Mouse (Mus musculus) CH12.LX (cell line): ENCODE measurements around the gene Efcab5. TPM values are rescaled to one million over a fixed set of nuclear protein-coding genes. Genes with fewer than 3 reads are reported as not detected.

Experiments used
- DNase-seq: peaks from one replicate; pipeline ENCODE4 v3.0.0-alpha.2; 2013; ENCODE audit errors: extremely low read depth
- H3K27ac ChIP-seq: 2 replicates; pipeline ENCODE4 v1.5.1; 2012; ENCODE audit warnings: low read depth, mild to moderate bottlenecking, control low read depth, moderate library complexity; ENCODE audit not compliant: insufficient read depth
- H3K27me3 ChIP-seq: replicated peaks from 2 replicates; pipeline ENCODE3; 2012; ENCODE audit warnings: inconsistent platforms
- H3K36me3 ChIP-seq, 2 experiments: replicated peaks in 1 of 2; 2 replicates each; pipeline versions ENCODE3 to v1.6.1; 2012; ENCODE audit warnings: inconsistent platforms in 1 of 2, low read length in 1 of 2, mild to moderate bottlenecking in 1 of 2, mixed read lengths in 1 of 2, moderate library complexity in 1 of 2; ENCODE audit not compliant: control insufficient read depth in 1 of 2, insufficient read depth in 1 of 2
- H3K4me1 ChIP-seq, 2 experiments: 2 replicates each; pipeline ENCODE4 v1.6.1; 2012; ENCODE audit warnings: inconsistent platforms in 1 of 2, moderate library complexity in 1 of 2; ENCODE audit not compliant: insufficient read depth in 2 of 2, control insufficient read depth in 1 of 2
- H3K4me2 ChIP-seq: 2 replicates; pipeline ENCODE4 v1.6.1; 2012; ENCODE audit warnings: low read depth, mild to moderate bottlenecking, control low read depth; ENCODE audit not compliant: poor library complexity, insufficient read depth, severe bottlenecking
- H3K4me3 ChIP-seq, 3 experiments: fragments of 150-350 bp in 1 of 3; sonication (generic) in 1 of 3; replicated peaks in 1 of 3; 2 replicates each; pipeline versions ENCODE3 to v1.5.1; 2011 to 2012; ENCODE audit warnings: low read depth in 2 of 3, low read length in 2 of 3, mild to moderate bottlenecking in 2 of 3, moderate library complexity in 2 of 3, control low read depth in 1 of 3, improper control_type of control experiment in 1 of 3, inconsistent platforms in 1 of 3, mixed read lengths in 1 of 3; ENCODE audit not compliant: poor library complexity in 1 of 3
- H3K79me2 ChIP-seq: replicated peaks from 2 replicates; pipeline ENCODE4 v1.6.1; 2012; ENCODE audit warnings: mild to moderate bottlenecking, moderate library complexity; ENCODE audit not compliant: control insufficient read depth, poor library complexity, insufficient read depth, severe bottlenecking; ENCODE audit errors: extremely low read depth
- H3K9ac ChIP-seq: 2 replicates; pipeline ENCODE4 v1.6.1; 2012; ENCODE audit warnings: low read depth, mild to moderate bottlenecking, control low read depth, moderate library complexity; ENCODE audit not compliant: insufficient read depth
- H3K9me3 ChIP-seq: replicated peaks from 2 replicates; pipeline ENCODE3; 2012; ENCODE audit warnings: low read length, inconsistent platforms, mixed read lengths
- BHLHE40 ChIP-seq: IDR thresholded peaks from 2 replicates; pipeline ENCODE4 v1.6.1; 2011; ENCODE audit warnings: mild to moderate bottlenecking, low read depth, low read length, improper control_type of control experiment
- CHD1 ChIP-seq: IDR thresholded peaks from 2 replicates; pipeline ENCODE4 v1.6.1; 2012; ENCODE audit warnings: low read depth, low read length, improper control_type of control experiment, inconsistent platforms
- CTCF ChIP-seq, 2 experiments: IDR thresholded peaks in 1 of 2; conservative IDR thresholded peaks in 1 of 2; 2 replicates each; pipeline ENCODE4 v1.5.1; 2011 to 2012; ENCODE audit warnings: low read depth in 2 of 2, low read length in 2 of 2, improper control_type of control experiment in 1 of 2, inconsistent platforms in 1 of 2, mild to moderate bottlenecking in 1 of 2, moderate library complexity in 1 of 2
- E2F4 ChIP-seq: IDR thresholded peaks from 2 replicates; pipeline ENCODE4 v1.6.1; 2011; ENCODE audit warnings: low read depth, low read length, improper control_type of control experiment; ENCODE audit not compliant: insufficient replicate concordance
- EP300 ChIP-seq: IDR thresholded peaks from 2 replicates; pipeline ENCODE4 v1.6.1; 2011; ENCODE audit warnings: low read length, improper control_type of control experiment
- ETS1 ChIP-seq: conservative IDR thresholded peaks from 2 replicates; pipeline ENCODE4 v1.6.1; 2012; ENCODE audit warnings: low read depth, mild to moderate bottlenecking, inconsistent platforms, low read length, improper control_type of control experiment, moderate library complexity
- IRF4 ChIP-seq: IDR thresholded peaks from 2 replicates; pipeline ENCODE4 v1.6.1; 2014; ENCODE audit warnings: low read depth, mild to moderate bottlenecking, inconsistent platforms, low read length, improper control_type of control experiment
- JUN ChIP-seq: IDR thresholded peaks from 2 replicates; pipeline ENCODE4 v1.6.1; 2011; ENCODE audit warnings: low read depth, mild to moderate bottlenecking, low read length, improper control_type of control experiment, moderate library complexity; ENCODE audit not compliant: insufficient read depth
- JUND ChIP-seq: conservative IDR thresholded peaks from 2 replicates; pipeline ENCODE4 v1.6.1; 2011; ENCODE audit warnings: low read depth, low read length, improper control_type of control experiment
- KAT2A ChIP-seq: IDR thresholded peaks from 2 replicates; pipeline ENCODE4 v1.6.1; 2012; ENCODE audit warnings: low read length, improper control_type of control experiment, inconsistent platforms; ENCODE audit not compliant: insufficient replicate concordance
- MAFK ChIP-seq: IDR thresholded peaks from 2 replicates; pipeline ENCODE4 v1.6.1; 2011; ENCODE audit warnings: low read length, improper control_type of control experiment; ENCODE audit not compliant: insufficient replicate concordance
- MAX ChIP-seq: IDR thresholded peaks from 2 replicates; pipeline ENCODE4 v1.6.1; 2011; ENCODE audit warnings: low read length, improper control_type of control experiment
- MAZ ChIP-seq: IDR thresholded peaks from 2 replicates; pipeline ENCODE4 v1.6.1; 2012; ENCODE audit warnings: low read depth, mild to moderate bottlenecking, inconsistent platforms, low read length, improper control_type of control experiment, moderate library complexity
- POLR2A ChIP-seq: IDR thresholded peaks from 2 replicates; pipeline ENCODE4 v1.6.1; 2011; ENCODE audit warnings: low read depth, mild to moderate bottlenecking, improper control_type of control experiment, low read length
- POLR2AphosphoS2 ChIP-seq: IDR thresholded peaks from 2 replicates; pipeline ENCODE4 v1.6.1; 2011; ENCODE audit warnings: low read depth, low read length, improper control_type of control experiment
- SIN3A ChIP-seq: IDR thresholded peaks from 2 replicates; pipeline ENCODE4 v1.6.1; 2012; ENCODE audit warnings: low read length, improper control_type of control experiment, inconsistent platforms
- TBP ChIP-seq: conservative IDR thresholded peaks from 2 replicates; pipeline ENCODE4 v1.6.1; 2011; ENCODE audit warnings: low read depth, low read length, improper control_type of control experiment
- TCF12 ChIP-seq: IDR thresholded peaks from 2 replicates; pipeline ENCODE4 v1.6.1; 2014; ENCODE audit warnings: low read depth, mild to moderate bottlenecking, inconsistent platforms, low read length, improper control_type of control experiment
- USF2 ChIP-seq: conservative IDR thresholded peaks from 2 replicates; pipeline ENCODE4 v1.6.1; 2011; ENCODE audit warnings: low read depth, low read length, improper control_type of control experiment
- ZC3H11A ChIP-seq: IDR thresholded peaks from 2 replicates; pipeline ENCODE4 v1.6.1; 2012; ENCODE audit warnings: low read depth, mild to moderate bottlenecking, inconsistent platforms, low read length, improper control_type of control experiment
- ZMIZ1 ChIP-seq: IDR thresholded peaks from 2 replicates; pipeline ENCODE4 v1.6.1; 2012; ENCODE audit warnings: low read depth, mild to moderate bottlenecking, inconsistent platforms, low read length, improper control_type of control experiment
- dilution Hi-C: fragments of 300-500 bp; cut with MboI; formaldehyde crosslinking; loops from 2 replicates; pipeline ENCODE4 v1.14.3; 2020; ENCODE audit warnings: low sequenced_read_pairs; ENCODE audit not compliant: extremely low pct_unique_long_range_greater_than_20kb, extremely low pct_ligation_motif_present
- in situ Hi-C: fragments of 300-500 bp; cut with MboI; formaldehyde crosslinking; loops from 3 replicates; pipeline ENCODE4 v1.14.3; 2019; ENCODE audit warnings: low sequenced_read_pairs, low pct_ligation_motif_present, low pct_unique_long_range_greater_than_20kb, mixed read lengths
- polyA plus RNA-seq: library from polyadenylated mRNA; unstranded; fragments of >175 nt; gene quantifications from 2 replicates; pipeline ENCODE4 v1.2.1, GENCODE M21; 2012; ENCODE audit warnings: low read depth; ENCODE audit not compliant: insufficient read length
- total RNA-seq, 2 experiments: library from RNA; depleted of rRNA; stranded (reverse); fragments of 300-350 nt in 1 of 2; fragments of >200 nt in 1 of 2; gene quantifications; 2 replicates each; pipeline ENCODE4 v1.2.3; 2012 to 2014

The Efcab5 gene
- total and polyA plus RNA-seq, 3 experiments = 0.24 to 0.43 (median 0.38) TPM

GRCm38 (mm10) chr11:77195360-77196109 is 6.8 kb upstream of the Efcab5 start:
- no peaks in the 10 kb centered on the region for H3K79me2 ChIP-seq
- H3K4me2 ChIP-seq = no peak overlapping the region
- H3K27ac ChIP-seq = no peak overlapping the region
- no peak for DNase-seq
- H3K36me3 ChIP-seq = no peaks in the 10 kb centered on the region
- no peak for TF ChIP-seq KAT2A
- TF ChIP-seq JUND = no peak
- no peak for TF ChIP-seq ETS1
- no peak for TF ChIP-seq BHLHE40
- TF ChIP-seq USF2 = no peak
- no peak for TF ChIP-seq MAZ
- no peak for TF ChIP-seq POLR2AphosphoS2
- TF ChIP-seq E2F4 = no peak
- TF ChIP-seq IRF4 = no peak
- no peak for TF ChIP-seq SIN3A
- TF ChIP-seq CHD1 = no peak
- TF ChIP-seq CTCF (conservative IDR thresholded peaks at IDR 0.05 in 1 of 2, IDR thresholded peaks at IDR 0.05 in 1 of 2; ENCODE audit: low read depth in 2 of 2, low read length in 2 of 2) = no peak
- TF ChIP-seq EP300 = no peak
- no peak for TF ChIP-seq MAFK
- TF ChIP-seq MAX = no peak
- no peak for TF ChIP-seq JUN
- no peak for TF ChIP-seq POLR2A
- TF ChIP-seq TCF12 = no peak
- H3K4me3 ChIP-seq = no peak overlapping the region
- in situ Hi-C loops (no loop called here), dilution Hi-C loops (no loop called here)
- no peaks in the 10 kb centered on the region for H3K27me3 ChIP-seq
- no peaks in the 10 kb centered on the region for H3K9me3 ChIP-seq
- H3K9ac ChIP-seq = no peak overlapping the region
- peaks cover 9 to 43% of the 10 kb centered on the region in 2 experiments for H3K4me1 ChIP-seq

DNA sequence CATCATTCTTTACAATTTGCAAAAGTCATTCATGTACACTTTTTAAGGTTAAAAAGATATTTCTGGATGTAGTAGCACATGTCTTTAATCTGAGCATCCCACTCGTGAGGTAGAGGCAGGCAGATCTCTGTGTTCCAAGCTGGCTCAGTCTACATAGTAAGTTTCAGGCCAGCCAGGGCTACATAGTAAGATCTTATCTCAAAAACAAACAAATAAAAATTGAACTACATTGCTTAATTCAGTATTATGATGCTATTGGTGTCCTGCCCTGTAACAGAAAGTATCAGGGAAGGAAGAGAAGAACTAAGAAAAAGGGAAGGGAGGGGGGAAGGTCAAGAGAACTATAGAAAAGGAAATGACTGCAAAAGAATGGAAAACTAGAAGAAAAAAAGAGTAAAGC is 6.0 kb upstream of the Efcab5 start:
- H3K9me3 ChIP-seq = no peaks in the 10 kb centered on the region
- H3K4me1 ChIP-seq = peaks cover 9 to 43% of the 10 kb centered on the region in 2 experiments
- no peak overlapping the region for H3K4me2 ChIP-seq
- no peaks in the 10 kb centered on the region for H3K79me2 ChIP-seq
- dilution Hi-C loops (no loop called here), in situ Hi-C loops (no loop called here)
- no peak overlapping the region for H3K27ac ChIP-seq
- no peaks in the 10 kb centered on the region for H3K27me3 ChIP-seq
- H3K36me3 ChIP-seq = no peaks in the 10 kb centered on the region
- H3K4me3 ChIP-seq = no peak overlapping the region
- DNase-seq = no peak
- TF ChIP-seq MAZ = no peak
- no peak for TF ChIP-seq MAX
- no peak for TF ChIP-seq ZC3H11A
- TF ChIP-seq E2F4 = no peak
- no peak for TF ChIP-seq CHD1
- TF ChIP-seq JUN = no peak
- TF ChIP-seq BHLHE40 = no peak
- TF ChIP-seq TCF12 = no peak
- no peak for TF ChIP-seq ZMIZ1
- TF ChIP-seq TBP = no peak
- no peak overlapping the region for H3K9ac ChIP-seq
